Mouse (Mus musculus) heart, postnatal 0 days (tissue): ENCODE results near the gene Rbfox2. TPM values are rescaled to one million over a fixed set of nuclear protein-coding genes. Genes with fewer than 3 reads are reported as not detected.

Experiments used
- ATAC-seq: fragments of 200-750 bp; cut with Nextera tagmentation; 2 replicates; pipeline ENCODE4 v1.8.0; 2017; ENCODE audit warnings: low read depth, moderate number of reproducible peaks, moderate library complexity; ENCODE audit not compliant: insufficient read depth
- DNase-seq: peaks from one replicate; pipeline ENCODE4 v3.0.0-alpha.2; 2016; ENCODE audit warnings: low spot score
- H3K27ac ChIP-seq: fragments of 300-500 bp; sonication (generic); 2 replicates; pipeline ENCODE4 v1.5.1; 2014; ENCODE audit warnings: low read depth, mild to moderate bottlenecking
- H3K27me3 ChIP-seq: fragments of 300-500 bp; sonication (generic); 2 replicates; pipeline ENCODE4 v1.6.1; 2014; ENCODE audit warnings: low read length, mixed read lengths; ENCODE audit not compliant: control insufficient read depth, insufficient read depth
- H3K36me3 ChIP-seq: fragments of 300-500 bp; sonication (generic); replicated peaks from 2 replicates; pipeline ENCODE4 v1.6.1; 2014; ENCODE audit warnings: low read length, mixed read lengths; ENCODE audit not compliant: control insufficient read depth, insufficient read depth
- H3K4me1 ChIP-seq: fragments of 300-500 bp; sonication (generic); 2 replicates; pipeline ENCODE4 v1.6.1; 2014; ENCODE audit warnings: antibody characterized with exemption; ENCODE audit not compliant: control insufficient read depth, insufficient read depth
- H3K4me2 ChIP-seq: fragments of 300-500 bp; sonication (generic); 2 replicates; pipeline ENCODE4 v1.6.1; 2014; ENCODE audit warnings: low read depth, mild to moderate bottlenecking, low read length, moderate library complexity
- H3K4me3 ChIP-seq: fragments of 300-500 bp; sonication (generic); 2 replicates; pipeline ENCODE4 v1.5.1; 2014; ENCODE audit warnings: low read depth, low read length
- H3K9ac ChIP-seq: fragments of 300-500 bp; sonication (generic); replicated peaks from 2 replicates; pipeline ENCODE4 v1.6.1; 2014; ENCODE audit warnings: low read depth, low read length, mixed read lengths
- H3K9me3 ChIP-seq: fragments of 300-500 bp; sonication (generic); replicated peaks from 2 replicates; pipeline ENCODE4 v1.6.1; 2016; ENCODE audit warnings: low read length; ENCODE audit not compliant: control insufficient read depth
- CTCF ChIP-seq: IDR thresholded peaks from 2 replicates; pipeline ENCODE4 v1.5.1; 2016; ENCODE audit warnings: antibody characterized with exemption, control low read depth, low read depth
- EP300 ChIP-seq: IDR thresholded peaks from 2 replicates; pipeline ENCODE4 v1.6.1; 2016; ENCODE audit warnings: antibody characterized with exemption, low read depth
- WGBS: fragments of 180-500 bp; shearing (Covaris S2); extraction: QIAGEN DNeasy Blood & Tissue Kit; methylation state at CpG from one replicate; pipeline ENCODE4 v1.1.7; 2014; 5-methylcytosine and 5-hydroxymethylcytosine counted together
- polyA plus RNA-seq: library from polyadenylated mRNA; unstranded; fragments of >200 nt; fragmentation: Nextera tagmentation; extraction: Ambion mirVana; gene quantifications from 2 replicates; pipeline ENCODE4 v1.2.1, GENCODE M21; 2015
- total RNA-seq: library from RNA; depleted of rRNA; stranded (reverse); fragments of >200 nt; gene quantifications from 2 replicates; pipeline ENCODE4 v1.2.3, GENCODE M21; 2014; ENCODE audit warnings: low replicate concordance; rRNA removed

The Rbfox2 gene
- total and polyA plus RNA-seq, 2 experiments from 2014 or later, result 49.1 to 143 TPM

DNA sequence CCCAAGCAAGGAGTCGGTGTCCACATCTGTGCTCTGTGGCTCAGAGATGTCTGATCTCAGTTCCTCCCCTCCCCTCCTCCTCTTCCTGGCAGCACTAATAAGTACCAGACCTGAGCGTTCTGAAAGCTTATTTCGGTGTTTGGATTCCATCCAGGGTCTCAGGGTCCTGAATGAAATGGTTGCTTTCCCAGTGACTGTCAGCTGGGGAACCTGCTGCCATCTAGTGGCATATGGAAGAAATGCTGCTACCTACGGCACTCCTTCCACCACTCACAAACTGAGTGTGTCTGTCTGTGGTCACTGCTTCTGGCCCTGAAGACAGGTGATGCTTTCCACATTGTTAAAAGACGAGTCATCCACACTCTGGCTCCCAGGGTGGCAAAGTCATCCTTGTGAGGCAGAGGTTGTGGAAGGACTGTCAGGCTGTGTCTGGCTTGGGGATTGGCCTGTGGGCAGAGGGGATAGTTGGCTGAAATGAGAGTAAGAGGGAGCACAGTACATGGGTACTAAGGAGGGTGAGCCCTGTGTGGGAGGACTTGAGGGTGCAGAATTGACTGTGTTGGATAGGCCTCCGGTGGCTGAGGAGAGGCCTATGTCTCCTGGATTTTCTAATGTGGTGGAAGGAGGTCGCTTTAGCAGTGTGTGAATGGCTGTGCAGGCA, 277.3 kb downstream of the Rbfox2 start:
- H3K4me1 ChIP-seq, result peaks cover 21% of the 10 kb centered on the region
- no peak overlapping the region for H3K9ac ChIP-seq
- peak overlapping the region; percentile 64 for H3K27ac ChIP-seq
- WGBS, result 23% methylated on average over 7 of the region's 7 CpGs
- DNase-seq, result peak; percentile 87
- H3K36me3 ChIP-seq, result no peaks in the 10 kb centered on the region
- TF ChIP-seq CTCF (peak; percentile 99), EP300 (peak; percentile 87)
- H3K4me2 ChIP-seq, result 0 out of 2 replicates have a peak overlapping the region, but pooled peaks have one; percentile 3
- H3K9me3 ChIP-seq, result no peaks in the 10 kb centered on the region
- peak; percentile 56 for ATAC-seq
- H3K4me3 ChIP-seq, result no peak overlapping the region
- no peaks in the 10 kb centered on the region for H3K27me3 ChIP-seq

Other genes with a start within 250 kb of the Rbfox2 start
- gene Apol7a, start 92.1 kb upstream of the Rbfox2 start, total RNA-seq, result 1.3 TPM in 1 of 2 replicates, not detected in the other
- 0.20 and 0.27 TPM in 2 replicates for gene Apol7a, start 92.1 kb upstream of the Rbfox2 start, polyA plus RNA-seq
- 0.12 TPM in 1 of 2 replicates, not detected in the other for gene Apol9a, start 104.1 kb upstream of the Rbfox2 start, total RNA-seq
- 0.45 and 0.52 TPM in 2 replicates for gene Apol9a, start 104.1 kb upstream of the Rbfox2 start, polyA plus RNA-seq
- gene Apol7b, start 140.5 kb upstream of the Rbfox2 start, total RNA-seq, result not detected in 2 replicates
- not detected in 2 replicates for gene Apol7b, start 140.5 kb upstream of the Rbfox2 start, polyA plus RNA-seq
- not detected in 2 replicates for gene Apol10a, start 170.0 kb upstream of the Rbfox2 start, total RNA-seq
- gene Apol10a, start 170.0 kb upstream of the Rbfox2 start, polyA plus RNA-seq, result 0.04 TPM in 1 of 2 replicates, not detected in the other
- gene Apol11a, start 201.3 kb upstream of the Rbfox2 start, total RNA-seq, result not detected in 2 replicates
- not detected in 2 replicates for gene Apol11a, start 201.3 kb upstream of the Rbfox2 start, polyA plus RNA-seq
- 0.12 TPM in 1 of 2 replicates, not detected in the other for gene Apol7c, start 226.3 kb upstream of the Rbfox2 start, total RNA-seq
- gene Apol7c, start 226.3 kb upstream of the Rbfox2 start, polyA plus RNA-seq, result not detected in 2 replicates